ENCODE assay signal across 22 mouse cellular contexts in the genomic region with DNA sequence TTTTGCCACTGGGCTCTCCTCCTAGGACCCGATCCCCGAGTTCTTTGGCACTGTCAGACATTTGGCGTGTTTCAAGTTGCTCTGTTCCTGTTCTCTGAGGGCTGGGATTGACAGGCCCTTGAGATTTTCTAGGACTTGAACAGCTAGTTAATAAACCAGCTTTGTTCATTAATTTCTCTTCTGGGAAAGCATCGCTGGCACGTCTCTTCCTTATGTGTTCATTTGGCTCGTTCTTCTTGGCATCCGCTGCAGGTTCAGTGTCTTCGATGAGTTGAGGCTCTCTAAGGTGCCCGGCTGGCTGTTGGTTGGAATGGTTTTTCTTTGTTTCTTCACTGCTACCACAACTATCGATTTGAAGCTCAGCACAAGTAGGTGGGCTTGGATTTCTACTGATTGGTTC. TPM values are rescaled to one million over a fixed set of nuclear protein-coding genes. Genes with fewer than 3 reads are reported as not detected.
A peak's percentile ranks its signal among the peaks of the same experiment; 100 is the strongest.
DNase-seq lines count a peak whose midpoint lies in the region; ATAC-seq and TF ChIP-seq lines count a peak whose summit lies in the region.
"Had no signal": no experiment of that assay in that cellular context is flagged by ENCODE, and none has a peak within 500 bp of the region (broad histone marks: within the 10 kb centered on the region; RNA-seq: fewer than 3 reads in every experiment).

No protein-coding gene starts in this region.

- H3K27ac ChIP-seq in forebrain, embryonic 13.5 days: peak overlapping the region; percentile 60
- H3K27ac ChIP-seq in forebrain, embryonic 10.5 days: no peak overlapping the region
- no peak overlapping the region for H3K27ac ChIP-seq in kidney, adult 2 months (ENCODE audit: insufficient read depth, low read depth, low read length)
- peak overlapping the region; percentile 22; the same call in 1 of the 2 replicates for H3K27ac ChIP-seq in neural tube, embryonic 14.5 days (ENCODE audit: low read depth, low read length)
- H3K27ac ChIP-seq: embryonic facial prominence, embryonic 15.5 days; gastrocnemius, adult 2 months; hindbrain, embryonic 10.5 days had no signal

- H3K9me3 ChIP-seq in forebrain, embryonic 13.5 days (replicated peaks): no peaks in the 10 kb centered on the region
- H3K9me3 ChIP-seq in forebrain, embryonic 10.5 days: no peaks in the 10 kb centered on the region
- no peaks in the 10 kb centered on the region for H3K9me3 ChIP-seq in neural tube, embryonic 14.5 days (ENCODE audit: control insufficient read depth, low read length)
- H3K9me3 ChIP-seq: embryonic facial prominence, embryonic 15.5 days; heart, embryonic 12.5 days; hindbrain, embryonic 10.5 days had no signal

- no peaks in the 10 kb centered on the region for H3K4me1 ChIP-seq in forebrain, embryonic 13.5 days
- no peaks in the 10 kb centered on the region for H3K4me1 ChIP-seq in forebrain, embryonic 10.5 days
- peaks cover 4% of the 10 kb centered on the region; the same call in 1 of the 2 replicates for H3K4me1 ChIP-seq in kidney, adult 2 months (ENCODE audit: control insufficient read depth, insufficient read depth, low read length)
- no peaks in the 10 kb centered on the region for H3K4me1 ChIP-seq in neural tube, embryonic 14.5 days (ENCODE audit: control insufficient read depth, insufficient read depth, low read length)
- H3K4me1 ChIP-seq: embryonic facial prominence, embryonic 15.5 days; heart, embryonic 12.5 days; hindbrain, embryonic 10.5 days had no signal

- H3K9ac ChIP-seq in forebrain, embryonic 13.5 days: no peak overlapping the region
- H3K9ac ChIP-seq in neural tube, embryonic 14.5 days (replicated peaks; ENCODE audit: low read depth, low read length): no peak overlapping the region
- H3K9ac ChIP-seq: embryonic facial prominence, embryonic 15.5 days; heart, embryonic 12.5 days had no signal

- no peaks in the 10 kb centered on the region for H3K27me3 ChIP-seq in forebrain, embryonic 13.5 days
- no peaks in the 10 kb centered on the region for H3K27me3 ChIP-seq in forebrain, embryonic 10.5 days (ENCODE audit: poor library complexity, severe bottlenecking)
- no peaks in the 10 kb centered on the region for H3K27me3 ChIP-seq in kidney, adult 2 months (replicated peaks; ENCODE audit: control insufficient read depth, insufficient read depth, low read length)
- no peaks in the 10 kb centered on the region for H3K27me3 ChIP-seq in neural tube, embryonic 14.5 days (ENCODE audit: control insufficient read depth, insufficient read depth, low read length)
- H3K27me3 ChIP-seq: CH12.LX; embryonic facial prominence, embryonic 15.5 days; heart, embryonic 12.5 days; Patski had no signal

- ATAC-seq in forebrain, embryonic 13.5 days: no peak
- no peak for ATAC-seq in neural tube, embryonic 14.5 days (ENCODE audit: low read depth)
- ATAC-seq: activated CD4-positive, CD25-positive, alpha-beta regulatory T cell, adult 4 months; hindbrain, embryonic 16.5 days; inflammation-experienced regulatory T-cells, adult 6 months; intestine, postnatal 0 days; Patski had no signal

- H3K4me2 ChIP-seq in forebrain, embryonic 13.5 days: no peak overlapping the region
- H3K4me2 ChIP-seq in neural tube, embryonic 14.5 days (ENCODE audit: low read depth, low read length): no peak overlapping the region
- H3K4me2 ChIP-seq: embryonic facial prominence, embryonic 15.5 days; heart, embryonic 12.5 days had no signal

- H3K4me3 ChIP-seq in forebrain, embryonic 13.5 days: no peak overlapping the region
- H3K4me3 ChIP-seq in forebrain, embryonic 10.5 days: no peak overlapping the region
- H3K4me3 ChIP-seq in kidney, adult 2 months (ENCODE audit: insufficient read depth, low read depth, low read length): no peak overlapping the region
- no peak overlapping the region for H3K4me3 ChIP-seq in neural tube, embryonic 14.5 days (ENCODE audit: low read depth, low read length)
- H3K4me3 ChIP-seq: embryonic facial prominence, embryonic 15.5 days; erythroblast, embryonic 14.5 days; gastrocnemius, adult 2 months; heart, embryonic 12.5 days; hindbrain, embryonic 10.5 days had no signal

- peaks cover 35% of the 10 kb centered on the region for H3K36me3 ChIP-seq in forebrain, embryonic 13.5 days (ENCODE audit: poor library complexity, severe bottlenecking)
- peaks cover 96% of the 10 kb centered on the region for H3K36me3 ChIP-seq in forebrain, embryonic 10.5 days (replicated peaks)
- no peaks in the 10 kb centered on the region for H3K36me3 ChIP-seq in kidney, adult 2 months (ENCODE audit: control insufficient read depth, insufficient read depth, low read length)
- no peaks in the 10 kb centered on the region for H3K36me3 ChIP-seq in neural tube, embryonic 14.5 days (ENCODE audit: control insufficient read depth, insufficient read depth, low read length)

- 85% methylated on average over 10 of the region's 10 CpGs for WGBS in forebrain, embryonic 13.5 days
- 95% methylated on average over 10 of the region's 10 CpGs for WGBS in forebrain, embryonic 10.5 days
- 82% methylated on average over 10 of the region's 10 CpGs for WGBS in kidney, adult 2 months
- WGBS in neural tube, embryonic 14.5 days: 83% methylated on average over 10 of the region's 10 CpGs

- no peak for TF ChIP-seq POLR2A in kidney, adult 2 months (IDR thresholded peaks at IDR 0.05; ENCODE audit: low read depth, low read length)

- TF ChIP-seq CTCF in kidney, adult 2 months (conservative IDR thresholded peaks at IDR 0.05; ENCODE audit: insufficient read depth, insufficient read length, low read depth, low read length): no peak

- no peak for DNase-seq in forebrain, embryonic 10.5 days (ENCODE audit: extremely low spot score, low spot score)
- peak; percentile 57 for DNase-seq in kidney, adult 2 months
- no peak for DNase-seq in kidney, postnatal 25 days
- no peak for DNase-seq in neural tube, embryonic 10.5 days (ENCODE audit: extremely low spot score, low spot score)
- DNase-seq in embryo, embryonic 10.5 days (ENCODE audit: low spot score): no peak
- DNase-seq: adrenal gland, postnatal 14 days; cerebellum, adult 8-10 months; embryo, embryonic 11 days; gastrocnemius, adult 2 months; gastrocnemius, postnatal 25 days had no signal

RNA-seq across cellular contexts. Expression of gene Brca1, which starts 26.7 kb away (rescaled TPM):
- 11.3 and 12.5 TPM in 2 replicates for polyA plus RNA-seq in forebrain, embryonic 13.5 days (2015; fragmentation: Nextera tagmentation; extraction: Ambion mirVana)
- polyA plus RNA-seq in forebrain, embryonic 10.5 days (2016; fragmentation: Nextera tagmentation; extraction: Ambion mirVana): 26.2 and 27.4 TPM in 2 replicates
- 0.12 and 0.16 TPM in 2 replicates for polyA plus RNA-seq in kidney, adult 2 months (2012; rRNA removed)
- polyA plus RNA-seq in neural tube, embryonic 14.5 days (2014; fragmentation: Nextera tagmentation; extraction: Ambion mirVana): 1.6 and 1.9 TPM in 2 replicates

RNA-seq across cellular contexts. Expression of gene Nbr1, which starts 26.9 kb away (rescaled TPM):
- 104 and 117 TPM in 2 replicates for polyA plus RNA-seq in forebrain, embryonic 13.5 days (2015; fragmentation: Nextera tagmentation; extraction: Ambion mirVana)
- 61.7 and 69.9 TPM in 2 replicates for polyA plus RNA-seq in forebrain, embryonic 10.5 days (2016; fragmentation: Nextera tagmentation; extraction: Ambion mirVana)
- polyA plus RNA-seq in kidney, adult 2 months (2012; rRNA removed): 107 and 134 TPM in 2 replicates
- 85.8 and 111 TPM in 2 replicates for polyA plus RNA-seq in neural tube, embryonic 14.5 days (2014; fragmentation: Nextera tagmentation; extraction: Ambion mirVana)

RNA-seq across cellular contexts. Expression of gene Tmem106a, which starts 57.0 kb away (rescaled TPM):
- 1.1 and 1.3 TPM in 2 replicates for polyA plus RNA-seq in forebrain, embryonic 13.5 days (2015; fragmentation: Nextera tagmentation; extraction: Ambion mirVana)
- 1.5 and 1.8 TPM in 2 replicates for polyA plus RNA-seq in forebrain, embryonic 10.5 days (2016; fragmentation: Nextera tagmentation; extraction: Ambion mirVana)
- 392 and 429 TPM in 2 replicates for polyA plus RNA-seq in kidney, adult 2 months (2012; rRNA removed)
- polyA plus RNA-seq in neural tube, embryonic 14.5 days (2014; fragmentation: Nextera tagmentation; extraction: Ambion mirVana): 3.6 and 3.9 TPM in 2 replicates

RNA-seq across cellular contexts. Expression of gene Vat1, which starts 59.0 kb away (rescaled TPM):
- polyA plus RNA-seq in forebrain, embryonic 13.5 days (2015; fragmentation: Nextera tagmentation; extraction: Ambion mirVana): 61.3 and 67.0 TPM in 2 replicates
- 24.9 and 28.5 TPM in 2 replicates for polyA plus RNA-seq in forebrain, embryonic 10.5 days (2016; fragmentation: Nextera tagmentation; extraction: Ambion mirVana)
- 59.2 and 62.5 TPM in 2 replicates for polyA plus RNA-seq in kidney, adult 2 months (2012; rRNA removed)
- polyA plus RNA-seq in neural tube, embryonic 14.5 days (2014; fragmentation: Nextera tagmentation; extraction: Ambion mirVana): 67.4 and 90.8 TPM in 2 replicates

Comparison
In these comparisons a context has a peak if more than half of its experiments do, and no peak if none do; other contexts are left out.
1. H3K27ac ChIP-seq: peak in forebrain, embryonic 13.5 days (single experiment) and neural tube, embryonic 14.5 days (single experiment); none in forebrain, embryonic 10.5 days (single experiment) and kidney, adult 2 months (single experiment).
2. RNA of gene Tmem106a, which starts 57.0 kb away (polyA plus RNA-seq): 392 to 429 TPM in kidney, adult 2 months; 3.6 to 3.9 TPM in neural tube, embryonic 14.5 days, 1.5 to 1.8 TPM in forebrain, embryonic 10.5 days and 1.1 to 1.3 TPM in forebrain, embryonic 13.5 days; every median in the first group is over 10 times any median in the second.